Mouse (Mus musculus) cortical plate, adult 2 months (tissue): Measurements from ENCODE around the gene Sf3a1.

Experiments
- CTCF ChIP-seq: fragments of 200-500 bp; IDR thresholded peaks from 2 replicates; pipeline ENCODE4 v1.5.1; 2011; ENCODE audit warnings: mild to moderate bottlenecking, control low read depth, low read length; ENCODE audit not compliant: insufficient read depth; ENCODE audit errors: extremely low read depth
- POLR2A ChIP-seq: fragments of 200-500 bp; IDR thresholded peaks from 2 replicates; pipeline ENCODE4 v1.6.1; 2011; ENCODE audit warnings: mild to moderate bottlenecking, low read length, control low read depth; ENCODE audit not compliant: insufficient read depth; ENCODE audit errors: extremely low read depth

DNA sequence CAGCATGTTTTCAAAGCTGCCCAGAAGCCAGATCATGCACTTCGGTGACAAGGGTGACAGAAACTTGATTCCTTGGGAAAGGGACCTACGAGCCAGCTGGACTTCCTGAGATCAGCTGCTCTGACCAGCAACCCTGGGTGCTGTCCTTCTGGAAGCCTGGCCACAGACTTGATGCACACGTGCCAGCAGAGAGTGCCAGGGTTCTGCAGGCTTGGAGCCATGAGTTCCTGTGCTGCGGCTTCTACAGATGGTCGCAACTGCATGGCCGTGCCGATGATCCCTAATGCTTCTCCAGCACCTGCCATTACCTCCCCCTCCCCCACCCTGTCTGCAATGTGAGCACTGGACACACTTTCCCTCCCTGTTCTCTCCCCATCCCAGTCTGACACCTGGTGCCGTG lies 68.3 kb downstream of the Sf3a1 start:
- TF ChIP-seq POLR2A (no peak), CTCF (no peak)
